Mouse (Mus musculus) urinary bladder, adult 2 months (tissue): ENCODE measurements at regions not wholly inside any gene's neighbourhood (a gene's known extent, or its start where the extent isn't known, plus 50 kb on each side); places are given as distances from the start of the nearest gene placed in this dataset.
"Not testable (repeated sequence)": the region's sequence is repeated elsewhere in the genome, so short reads cannot be mapped to it uniquely, and the experiment has no call there.

Experiments
- DNase-seq: peaks from one replicate; pipeline ENCODE4 v3.0.0; 2022; ENCODE audit warnings: low spot score

- not testable (repeated sequence) for DNase-seq
These were observed 96.7 kb downstream of the Zfp369 start for GRCm38 (mm10) chr13:65375273-65375672.

DNA sequence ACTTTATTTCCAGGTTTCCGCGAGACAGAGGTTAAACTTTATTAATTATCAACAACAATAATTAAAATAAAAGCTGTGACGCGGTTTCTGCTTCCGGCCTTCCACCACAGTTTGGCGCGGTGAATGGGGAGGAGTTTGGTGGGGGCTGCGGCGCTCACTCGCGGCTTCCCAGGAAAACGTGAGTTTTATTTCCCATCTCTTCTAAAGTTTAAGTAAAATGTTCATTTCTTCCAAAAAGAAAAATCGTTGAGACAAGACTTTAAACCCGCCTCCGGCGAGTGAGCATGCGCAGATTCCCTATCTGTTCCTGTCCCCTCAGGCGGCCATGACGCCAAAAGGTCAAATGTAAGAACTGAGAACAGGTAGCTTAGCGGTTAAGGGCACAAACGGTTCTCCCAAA, 100.8 kb downstream of the Zfp369 start:
- not testable (repeated sequence) for DNase-seq

GRCm38 (mm10) chr13:65414990-65415389, 97.5 kb upstream of the Gm10139 start:
- DNase-seq, result not testable (repeated sequence)

GRCm38 (mm10) chr13:65420201-65420600, 92.3 kb upstream of the Gm10139 start:
- peak; percentile 11 for DNase-seq
